Mouse (Mus musculus) CH12.LX (cell line): ENCODE data around the gene Usb1. TPM values are rescaled to one million over a fixed set of nuclear protein-coding genes. Genes with fewer than 3 reads are reported as not detected.

Experiments
- DNase-seq: peaks from one replicate; pipeline ENCODE4 v3.0.0-alpha.2; 2013; ENCODE audit errors: extremely low read depth
- H3K27ac ChIP-seq: 2 replicates; pipeline ENCODE4 v1.5.1; 2012; ENCODE audit warnings: low read depth, mild to moderate bottlenecking, control low read depth, moderate library complexity; ENCODE audit not compliant: insufficient read depth
- H3K27me3 ChIP-seq: replicated peaks from 2 replicates; pipeline ENCODE3; 2012; ENCODE audit warnings: inconsistent platforms
- H3K36me3 ChIP-seq, 2 experiments: replicated peaks in 1 of 2; 2 replicates each; pipeline versions ENCODE3 to v1.6.1; 2012; ENCODE audit warnings: inconsistent platforms in 1 of 2, low read length in 1 of 2, mild to moderate bottlenecking in 1 of 2, mixed read lengths in 1 of 2, moderate library complexity in 1 of 2; ENCODE audit not compliant: control insufficient read depth in 1 of 2, insufficient read depth in 1 of 2
- H3K4me1 ChIP-seq, 2 experiments: 2 replicates each; pipeline ENCODE4 v1.6.1; 2012; ENCODE audit warnings: inconsistent platforms in 1 of 2, moderate library complexity in 1 of 2; ENCODE audit not compliant: insufficient read depth in 2 of 2, control insufficient read depth in 1 of 2
- H3K4me2 ChIP-seq: 2 replicates; pipeline ENCODE4 v1.6.1; 2012; ENCODE audit warnings: low read depth, mild to moderate bottlenecking, control low read depth; ENCODE audit not compliant: poor library complexity, insufficient read depth, severe bottlenecking
- H3K4me3 ChIP-seq, 3 experiments: fragments of 150-350 bp in 1 of 3; sonication (generic) in 1 of 3; replicated peaks in 1 of 3; 2 replicates each; pipeline versions ENCODE3 to v1.5.1; 2011 to 2012; ENCODE audit warnings: low read depth in 2 of 3, low read length in 2 of 3, mild to moderate bottlenecking in 2 of 3, moderate library complexity in 2 of 3, control low read depth in 1 of 3, improper control_type of control experiment in 1 of 3, inconsistent platforms in 1 of 3, mixed read lengths in 1 of 3; ENCODE audit not compliant: poor library complexity in 1 of 3
- H3K79me2 ChIP-seq: replicated peaks from 2 replicates; pipeline ENCODE4 v1.6.1; 2012; ENCODE audit warnings: mild to moderate bottlenecking, moderate library complexity; ENCODE audit not compliant: control insufficient read depth, poor library complexity, insufficient read depth, severe bottlenecking; ENCODE audit errors: extremely low read depth
- H3K9ac ChIP-seq: 2 replicates; pipeline ENCODE4 v1.6.1; 2012; ENCODE audit warnings: low read depth, mild to moderate bottlenecking, control low read depth, moderate library complexity; ENCODE audit not compliant: insufficient read depth
- H3K9me3 ChIP-seq: replicated peaks from 2 replicates; pipeline ENCODE3; 2012; ENCODE audit warnings: low read length, inconsistent platforms, mixed read lengths
- CHD2 ChIP-seq: IDR thresholded peaks from 2 replicates; pipeline ENCODE4 v1.6.1; 2011; ENCODE audit warnings: low read length, improper control_type of control experiment
- E2F4 ChIP-seq: IDR thresholded peaks from 2 replicates; pipeline ENCODE4 v1.6.1; 2011; ENCODE audit warnings: low read depth, low read length, improper control_type of control experiment; ENCODE audit not compliant: insufficient replicate concordance
- EP300 ChIP-seq: IDR thresholded peaks from 2 replicates; pipeline ENCODE4 v1.6.1; 2011; ENCODE audit warnings: low read length, improper control_type of control experiment
- ETS1 ChIP-seq: conservative IDR thresholded peaks from 2 replicates; pipeline ENCODE4 v1.6.1; 2012; ENCODE audit warnings: low read depth, mild to moderate bottlenecking, inconsistent platforms, low read length, improper control_type of control experiment, moderate library complexity
- HCFC1 ChIP-seq: IDR thresholded peaks from 2 replicates; pipeline ENCODE4 v1.6.1; 2012; ENCODE audit warnings: low read depth, mild to moderate bottlenecking, inconsistent platforms, low read length, improper control_type of control experiment
- JUN ChIP-seq: IDR thresholded peaks from 2 replicates; pipeline ENCODE4 v1.6.1; 2011; ENCODE audit warnings: low read depth, mild to moderate bottlenecking, low read length, improper control_type of control experiment, moderate library complexity; ENCODE audit not compliant: insufficient read depth
- JUND ChIP-seq: conservative IDR thresholded peaks from 2 replicates; pipeline ENCODE4 v1.6.1; 2011; ENCODE audit warnings: low read depth, low read length, improper control_type of control experiment
- MAFK ChIP-seq: IDR thresholded peaks from 2 replicates; pipeline ENCODE4 v1.6.1; 2011; ENCODE audit warnings: low read length, improper control_type of control experiment; ENCODE audit not compliant: insufficient replicate concordance
- MAX ChIP-seq: IDR thresholded peaks from 2 replicates; pipeline ENCODE4 v1.6.1; 2011; ENCODE audit warnings: low read length, improper control_type of control experiment
- MEF2A ChIP-seq: IDR thresholded peaks from 2 replicates; pipeline ENCODE4 v1.6.1; 2014; ENCODE audit warnings: low read depth, mild to moderate bottlenecking, inconsistent platforms, low read length, improper control_type of control experiment, borderline replicate concordance
- MXI1 ChIP-seq: IDR thresholded peaks from 2 replicates; pipeline ENCODE4 v1.6.1; 2011; ENCODE audit warnings: mild to moderate bottlenecking, low read depth, low read length, improper control_type of control experiment
- NELFE ChIP-seq: IDR thresholded peaks from 2 replicates; pipeline ENCODE4 v1.6.1; 2011; ENCODE audit warnings: low read depth, low read length, improper control_type of control experiment
- PAX5 ChIP-seq: IDR thresholded peaks from 2 replicates; pipeline ENCODE4 v1.6.1; 2012; ENCODE audit warnings: low read length, inconsistent platforms, mixed read lengths
- POLR2A ChIP-seq: IDR thresholded peaks from 2 replicates; pipeline ENCODE4 v1.6.1; 2011; ENCODE audit warnings: low read depth, mild to moderate bottlenecking, improper control_type of control experiment, low read length
- RCOR1 ChIP-seq: conservative IDR thresholded peaks from 2 replicates; pipeline ENCODE4 v1.6.1; 2012; ENCODE audit warnings: low read depth, mild to moderate bottlenecking, inconsistent platforms, low read length, improper control_type of control experiment
- SIN3A ChIP-seq: IDR thresholded peaks from 2 replicates; pipeline ENCODE4 v1.6.1; 2012; ENCODE audit warnings: low read length, improper control_type of control experiment, inconsistent platforms
- SMC3 ChIP-seq: IDR thresholded peaks from 2 replicates; pipeline ENCODE4 v1.6.1; 2011; ENCODE audit warnings: low read depth, low read length, improper control_type of control experiment
- TBP ChIP-seq: conservative IDR thresholded peaks from 2 replicates; pipeline ENCODE4 v1.6.1; 2011; ENCODE audit warnings: low read depth, low read length, improper control_type of control experiment
- USF1 ChIP-seq: IDR thresholded peaks from 2 replicates; pipeline ENCODE4 v1.6.1; 2014; ENCODE audit warnings: low read depth, mild to moderate bottlenecking, inconsistent platforms, low read length, improper control_type of control experiment
- USF2 ChIP-seq: conservative IDR thresholded peaks from 2 replicates; pipeline ENCODE4 v1.6.1; 2011; ENCODE audit warnings: low read depth, low read length, improper control_type of control experiment
- ZC3H11A ChIP-seq: IDR thresholded peaks from 2 replicates; pipeline ENCODE4 v1.6.1; 2012; ENCODE audit warnings: low read depth, mild to moderate bottlenecking, inconsistent platforms, low read length, improper control_type of control experiment
- ZMIZ1 ChIP-seq: IDR thresholded peaks from 2 replicates; pipeline ENCODE4 v1.6.1; 2012; ENCODE audit warnings: low read depth, mild to moderate bottlenecking, inconsistent platforms, low read length, improper control_type of control experiment
- ZNF384 ChIP-seq: IDR thresholded peaks from 2 replicates; pipeline ENCODE4 v1.6.1; 2012; ENCODE audit warnings: low read depth, low read length, improper control_type of control experiment, inconsistent platforms
- dilution Hi-C: fragments of 300-500 bp; cut with MboI; formaldehyde crosslinking; loops from 2 replicates; pipeline ENCODE4 v1.14.3; 2020; ENCODE audit warnings: low sequenced_read_pairs; ENCODE audit not compliant: extremely low pct_unique_long_range_greater_than_20kb, extremely low pct_ligation_motif_present
- in situ Hi-C: fragments of 300-500 bp; cut with MboI; formaldehyde crosslinking; loops from 3 replicates; pipeline ENCODE4 v1.14.3; 2019; ENCODE audit warnings: low sequenced_read_pairs, low pct_ligation_motif_present, low pct_unique_long_range_greater_than_20kb, mixed read lengths
- polyA plus RNA-seq: library from polyadenylated mRNA; unstranded; fragments of >175 nt; gene quantifications from 2 replicates; pipeline ENCODE4 v1.2.1, GENCODE M21; 2012; ENCODE audit warnings: low read depth; ENCODE audit not compliant: insufficient read length
- total RNA-seq, 2 experiments: library from RNA; depleted of rRNA; stranded (reverse); fragments of 300-350 nt in 1 of 2; fragments of >200 nt in 1 of 2; gene quantifications; 2 replicates each; pipeline ENCODE4 v1.2.3; 2012 to 2014

Usb1 gene
- total and polyA plus RNA-seq, 3 experiments, result 15.2 to 25.0 (median 16.4) TPM

- H3K4me1 ChIP-seq, result peaks cover 0 to 10% of the 10 kb centered on the region in 2 experiments; a peak in 2 of 4 replicates
- H3K4me2 ChIP-seq, result no peak overlapping the region
- no peak for DNase-seq
- no peaks in the 10 kb centered on the region for H3K9me3 ChIP-seq
- no peaks in the 10 kb centered on the region for H3K27me3 ChIP-seq
- H3K79me2 ChIP-seq, result peaks cover 2% of the 10 kb centered on the region; the same call in 1 of the 2 replicates
- in situ Hi-C loops (no loop called here), dilution Hi-C loops (no loop called here)
- no peak overlapping the region for H3K4me3 ChIP-seq
- no peak overlapping the region for H3K9ac ChIP-seq
- H3K36me3 ChIP-seq, result peaks cover 34 to 59% of the 10 kb centered on the region in 2 experiments
- TF ChIP-seq MAFK (no peak), PAX5 (no peak), POLR2A (no peak), RCOR1 (no peak), JUND (no peak), ZNF384 (no peak), MAX (no peak), SMC3 (no peak), E2F4 (no peak), HCFC1 (no peak), USF1 (no peak), ETS1 (no peak), EP300 (no peak), TBP (no peak)
- no peak overlapping the region for H3K27ac ChIP-seq
These were observed 5.3 kb upstream of the Usb1 start for GRCm38 (mm10) chr8:95326822-95327221.

- Histone ChIP-seq H3K79me2 (peaks cover 2% of the 10 kb centered on the region; the same call in 1 of the 2 replicates), H3K4me3 (no peak overlapping the region), H3K4me2 (no peak overlapping the region), H3K36me3 (peaks cover 34 to 59% of the 10 kb centered on the region in 2 experiments), H3K27me3 (no peaks in the 10 kb centered on the region), H3K9me3 (no peaks in the 10 kb centered on the region), H3K4me1 (peaks cover under 1 to 13% of the 10 kb centered on the region in 2 experiments; a peak in 3 of 4 replicates), H3K9ac (no peak overlapping the region), H3K27ac (no peak overlapping the region)
- in situ Hi-C loops (no loop called here), dilution Hi-C loops (no loop called here)
- no peak for DNase-seq
- TF ChIP-seq USF1, result no peak
- TF ChIP-seq ZC3H11A, result no peak
- TF ChIP-seq HCFC1, result no peak
- TF ChIP-seq ETS1, result no peak
- no peak for TF ChIP-seq ZMIZ1
- no peak for TF ChIP-seq NELFE
- TF ChIP-seq SIN3A, result no peak
- TF ChIP-seq JUN, result no peak
- TF ChIP-seq MXI1, result no peak
- no peak for TF ChIP-seq USF2
- no peak for TF ChIP-seq MEF2A
- no peak for TF ChIP-seq POLR2A
- TF ChIP-seq SMC3, result no peak
- no peak for TF ChIP-seq CHD2
These were observed 4.1 kb upstream of the Usb1 start for GRCm38 (mm10) chr8:95327866-95328465.
